Mouse (Mus musculus) forebrain, embryonic 16.5 days (tissue): ENCODE measurements around the gene Kif16b. TPM values are rescaled to one million over a fixed set of nuclear protein-coding genes. Genes with fewer than 3 reads are reported as not detected.
A peak's percentile ranks its signal among the peaks of the same experiment; 100 is the strongest.

Experiments
- ATAC-seq: fragments of 200-750 bp; cut with Nextera tagmentation; 2 replicates; pipeline ENCODE4 v1.8.0; 2017; ENCODE audit warnings: mild to moderate bottlenecking, moderate library complexity
- H3K27ac ChIP-seq: fragments of 300-500 bp; sonication (generic); 2 replicates; pipeline ENCODE4 v1.5.1; 2014; ENCODE audit warnings: low read length, control low read depth
- H3K27me3 ChIP-seq: fragments of 300-500 bp; sonication (generic); replicated peaks from 2 replicates; pipeline ENCODE4 v1.6.1; 2014; ENCODE audit warnings: low read length; ENCODE audit not compliant: control insufficient read depth, insufficient read depth
- H3K36me3 ChIP-seq: fragments of 300-500 bp; sonication (generic); 2 replicates; pipeline ENCODE4 v1.6.1; 2014; ENCODE audit not compliant: control insufficient read depth, insufficient read depth
- H3K4me1 ChIP-seq: fragments of 300-500 bp; sonication (generic); replicated peaks from 2 replicates; pipeline ENCODE4 v1.6.1; 2014; ENCODE audit warnings: low read length; ENCODE audit not compliant: control insufficient read depth, insufficient read depth
- H3K4me2 ChIP-seq: fragments of 300-500 bp; sonication (generic); 2 replicates; pipeline ENCODE4 v1.6.1; 2014; ENCODE audit warnings: mild to moderate bottlenecking, low read length, control low read depth
- H3K4me3 ChIP-seq: fragments of 300-500 bp; sonication (generic); replicated peaks from 2 replicates; pipeline ENCODE4 v1.5.1; 2014; ENCODE audit warnings: mild to moderate bottlenecking, low read length, control low read depth
- H3K9ac ChIP-seq: fragments of 300-500 bp; sonication (generic); replicated peaks from 2 replicates; pipeline ENCODE4 v1.6.1; 2014; ENCODE audit warnings: low read depth, low read length, control low read depth
- H3K9me3 ChIP-seq: fragments of 300-500 bp; sonication (generic); 2 replicates; pipeline ENCODE4 v1.6.1; 2016; ENCODE audit warnings: low read length; ENCODE audit not compliant: control insufficient read depth
- WGBS: fragments of 180-500 bp; shearing (Covaris S2); extraction: QIAGEN DNeasy Blood & Tissue Kit; methylation state at CpG from one replicate; pipeline ENCODE4 v1.1.7; 2014; 5-methylcytosine and 5-hydroxymethylcytosine counted together
- polyA plus RNA-seq: library from polyadenylated mRNA; unstranded; fragments of >200 nt; fragmentation: Nextera tagmentation; extraction: Ambion mirVana; gene quantifications from 2 replicates; pipeline ENCODE4 v1.2.1, GENCODE M21; 2015

Gene Kif16b
- 2.7 and 3.3 TPM in 2 replicates for polyA plus RNA-seq

DNA sequence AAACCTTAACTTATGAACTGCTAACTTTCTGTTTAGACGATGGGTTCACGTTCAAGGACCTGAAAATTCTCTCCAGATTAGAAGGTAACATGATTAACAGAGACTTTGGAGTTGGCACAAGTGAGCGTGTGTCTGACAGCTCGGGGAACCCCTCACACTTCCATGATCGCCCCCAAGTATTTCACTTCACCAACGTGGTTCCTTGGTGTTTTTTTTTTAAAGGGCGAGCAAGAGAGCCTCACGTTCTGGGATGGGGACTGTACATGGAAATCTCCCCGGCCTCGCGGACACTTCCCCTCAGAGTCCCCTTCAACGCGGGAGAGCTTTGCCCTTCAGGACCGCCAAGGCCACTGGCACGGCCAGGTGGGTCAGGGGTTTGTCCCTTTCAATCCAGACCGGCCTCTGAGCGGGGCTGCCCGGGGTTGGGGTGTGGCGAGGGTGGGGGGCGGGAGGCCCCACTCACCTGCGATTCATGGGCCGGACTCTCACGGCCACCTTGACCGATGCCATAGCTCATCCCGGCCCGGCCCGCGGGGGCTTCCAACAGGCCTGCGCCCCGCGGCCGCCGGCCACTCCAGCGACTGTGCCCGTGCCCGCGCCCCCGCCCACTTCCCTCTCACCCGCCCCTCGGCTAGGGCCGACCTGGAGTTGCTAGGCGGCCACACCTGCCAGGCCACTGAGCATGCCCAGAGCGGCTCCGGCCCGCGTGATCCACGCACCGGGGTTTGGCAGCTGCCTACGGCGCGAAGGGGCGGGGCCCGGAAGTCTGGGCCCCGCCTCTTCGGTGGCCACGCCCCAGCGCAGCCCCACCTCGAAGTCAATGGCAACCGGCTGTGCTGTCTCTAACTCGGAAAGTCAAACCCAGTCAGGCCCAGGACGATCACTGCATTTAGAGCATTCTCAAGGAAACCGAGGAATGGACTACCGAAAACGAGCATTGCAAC lies at the start of gene Kif16b:
Gene Kif16b, minus strand, starts transcription at position 670 of the 944 bp plus-strand sequence.
- Histone ChIP-seq H3K4me3 (peak within 1 kb of the TSS; percentile 77), H3K4me2 (peak within 1 kb of the TSS; percentile 88), H3K4me1 (peaks cover 18% of the 10 kb centered on the region), H3K27ac (peak within 1 kb of the TSS; percentile 10; the same call in 1 of the 2 replicates), H3K9me3 (no peaks in the 10 kb centered on the region), H3K9ac (peak within 1 kb of the TSS; percentile 82), H3K27me3 (no peaks in the 10 kb centered on the region), H3K36me3 (no peaks in the 10 kb centered on the region)
- WGBS = 1% methylated on average over 63 of the region's 64 CpGs
- peak; percentile 84 for ATAC-seq

DNA sequence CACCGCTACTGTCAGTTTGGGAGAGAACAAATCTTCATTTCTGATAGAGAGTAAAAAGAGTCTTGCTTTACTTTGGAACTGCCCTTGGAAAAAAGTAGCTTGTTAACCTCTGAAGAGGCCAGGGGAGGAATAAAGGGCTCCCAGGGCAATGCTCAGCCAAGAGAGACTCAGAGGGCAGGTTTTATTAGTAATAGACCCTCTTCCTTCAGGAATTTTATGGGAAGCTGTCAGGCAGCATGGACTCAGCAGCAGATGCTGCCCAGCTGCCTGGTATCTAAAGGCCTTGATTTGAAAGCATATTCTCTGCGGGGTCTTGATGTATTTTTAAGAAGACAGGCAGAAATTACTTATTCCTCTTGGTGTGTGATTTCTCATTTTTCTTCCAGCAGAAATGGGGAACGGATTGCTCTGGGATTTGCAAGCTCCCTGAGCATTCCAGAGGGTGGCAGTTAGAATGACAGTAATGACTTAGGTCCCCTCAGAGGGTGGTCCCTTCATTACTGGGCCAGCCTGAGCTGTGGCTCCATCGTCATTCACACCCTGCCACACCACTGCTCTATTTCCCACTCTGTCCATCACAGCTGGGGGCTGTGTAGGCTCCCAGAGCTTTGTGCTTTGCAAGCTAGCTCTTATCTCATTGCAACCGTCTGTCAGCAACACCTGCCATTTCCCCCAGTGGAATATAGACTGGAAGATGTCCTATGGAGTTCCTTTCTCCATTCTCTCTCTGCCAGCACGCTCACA lies 39.7 kb upstream of the Kif16b start:
- Histone ChIP-seq H3K4me1 (no peaks in the 10 kb centered on the region), H3K4me2 (no peak overlapping the region), H3K9ac (no peak overlapping the region), H3K27ac (no peak overlapping the region), H3K36me3 (no peaks in the 10 kb centered on the region), H3K9me3 (no peaks in the 10 kb centered on the region), H3K4me3 (no peak overlapping the region), H3K27me3 (no peaks in the 10 kb centered on the region)
- 60% methylated on average over 6 of the region's 6 CpGs for WGBS
- no peak for ATAC-seq

DNA sequence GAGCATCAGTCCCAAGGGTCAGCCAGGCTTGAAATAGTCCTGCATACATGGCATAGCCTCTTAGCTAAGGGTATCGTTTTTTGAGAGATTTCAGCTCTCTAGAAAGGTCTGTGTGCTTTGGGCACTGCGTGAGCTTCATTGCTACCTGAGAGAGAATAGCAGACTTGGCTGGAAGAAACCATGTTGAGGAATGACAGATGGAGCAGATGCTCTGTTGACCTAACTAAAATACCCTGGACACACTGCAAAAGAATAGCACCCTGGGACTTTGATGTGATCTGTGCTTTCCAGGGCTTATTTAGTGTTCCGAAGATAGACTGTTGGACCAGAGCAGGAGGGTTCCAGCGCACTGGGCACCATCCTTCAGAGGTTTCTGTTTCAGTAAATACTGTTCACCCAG lies 29.1 kb upstream of the Kif16b start:
- ATAC-seq = no peak
- Histone ChIP-seq H3K27me3 (no peaks in the 10 kb centered on the region), H3K27ac (no peak overlapping the region), H3K36me3 (no peaks in the 10 kb centered on the region), H3K4me2 (no peak overlapping the region), H3K4me3 (no peak overlapping the region), H3K9ac (no peak overlapping the region), H3K4me1 (no peaks in the 10 kb centered on the region; the same call in 1 of the 2 replicates), H3K9me3 (no peaks in the 10 kb centered on the region)
- WGBS = 74% methylated on average over 4 of the region's 4 CpGs

DNA sequence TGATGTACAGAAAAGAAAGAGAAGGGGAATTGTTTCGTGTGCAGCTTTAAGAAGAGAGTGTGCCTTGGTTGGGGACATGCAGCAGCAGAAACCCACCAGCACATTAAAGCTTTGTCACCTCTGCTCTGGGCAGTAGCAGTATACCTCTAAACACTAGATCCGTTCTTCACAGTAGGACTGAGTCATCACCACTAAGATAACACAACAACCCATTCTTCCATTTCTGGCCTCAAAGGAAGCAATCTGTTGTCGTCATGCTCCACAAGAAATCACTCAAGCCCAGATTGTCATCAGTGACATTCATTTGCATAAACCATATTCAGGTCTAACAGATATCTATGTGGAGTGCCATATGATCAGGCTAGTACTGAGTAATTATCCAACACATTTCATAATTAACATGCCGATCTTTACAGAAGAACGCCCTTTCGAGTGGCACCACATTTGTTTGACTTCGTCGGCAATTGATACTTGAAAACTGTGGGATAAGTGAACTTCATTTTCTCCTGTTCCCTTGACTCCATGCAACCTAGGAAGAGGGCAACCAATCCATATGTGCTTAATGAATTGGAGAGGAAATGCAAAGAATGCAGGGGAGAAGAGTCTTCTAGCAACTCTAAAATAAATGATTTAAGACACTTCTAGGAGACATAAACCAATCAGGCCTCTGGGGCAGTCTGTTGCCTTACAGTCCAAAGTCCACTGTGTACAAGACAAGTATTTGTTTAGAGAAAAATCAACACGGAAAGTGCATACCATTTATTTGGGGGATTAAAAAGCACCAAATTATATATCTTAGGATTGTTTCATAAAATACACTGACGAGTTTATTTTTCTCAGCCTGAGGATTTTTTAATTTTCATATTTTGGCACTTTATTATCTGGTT lies 28.1 kb upstream of the Kif16b start:
- Histone ChIP-seq H3K4me2 (no peak overlapping the region), H3K4me1 (no peaks in the 10 kb centered on the region; the same call in 1 of the 2 replicates), H3K36me3 (no peaks in the 10 kb centered on the region), H3K27ac (0 out of 2 replicates have a peak overlapping the region, but pooled peaks have one; percentile 15), H3K27me3 (no peaks in the 10 kb centered on the region), H3K9me3 (no peaks in the 10 kb centered on the region), H3K4me3 (no peak overlapping the region), H3K9ac (no peak overlapping the region)
- 61% methylated on average over 10 of the region's 10 CpGs for WGBS
- peak; percentile 65; the same call in 1 of the 2 replicates for ATAC-seq

DNA sequence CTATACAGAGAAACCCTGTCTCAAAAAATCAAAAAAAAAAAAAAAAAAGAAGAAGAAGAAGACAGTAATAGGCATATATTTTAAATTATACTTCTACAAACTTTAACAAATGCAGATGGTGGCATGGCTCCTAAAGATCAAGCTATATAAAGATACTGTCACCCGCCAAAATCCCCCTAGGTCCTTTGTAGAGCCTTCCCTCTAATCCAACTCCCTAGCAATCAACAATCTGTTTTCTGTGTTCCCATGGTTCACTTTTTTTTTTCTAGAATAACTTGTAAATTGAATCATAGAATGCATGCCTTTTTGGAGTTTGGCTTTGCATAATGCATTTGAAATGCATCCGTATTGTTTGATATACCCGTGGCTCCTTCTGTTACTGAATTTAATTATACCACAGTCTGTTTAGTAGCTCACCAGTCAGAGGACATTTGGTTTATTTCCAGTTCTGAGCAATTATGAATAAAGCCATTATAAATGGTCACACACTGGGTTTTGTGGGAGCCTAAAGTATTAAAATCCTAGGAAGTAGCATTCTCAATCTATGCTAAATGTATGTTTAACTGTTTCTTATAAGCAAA lies 9.6 kb upstream of the Kif16b start:
- Histone ChIP-seq H3K27ac (peak overlapping the region; percentile 2; the same call in 1 of the 2 replicates), H3K4me2 (no peak overlapping the region), H3K27me3 (no peaks in the 10 kb centered on the region), H3K36me3 (no peaks in the 10 kb centered on the region), H3K9ac (no peak overlapping the region), H3K4me1 (no peaks in the 10 kb centered on the region), H3K9me3 (no peaks in the 10 kb centered on the region), H3K4me3 (no peak overlapping the region)
- ATAC-seq = peak; percentile 79
- 55% methylated on average over 3 of the region's 3 CpGs for WGBS

DNA sequence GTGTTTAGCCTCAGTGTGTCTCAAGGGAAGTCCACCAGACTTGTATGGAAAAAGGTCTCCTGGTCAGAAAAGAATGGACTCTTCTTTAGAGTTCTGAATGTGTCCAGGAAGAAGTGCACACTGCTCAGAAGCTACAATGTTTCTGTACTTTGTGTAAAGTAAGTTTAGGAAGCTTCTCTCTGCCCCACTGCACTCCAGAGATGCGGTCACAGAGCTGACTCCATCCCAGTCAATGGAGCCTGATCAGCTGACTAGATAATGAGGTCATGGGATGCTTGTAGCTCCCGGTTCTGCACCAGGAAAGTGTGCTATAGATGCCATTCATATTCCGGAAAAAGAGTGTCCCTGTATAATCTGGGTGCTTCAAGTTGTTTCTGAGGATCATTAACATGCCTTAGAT lies 7.9 kb upstream of the Kif16b start:
- H3K4me2 ChIP-seq = no peak overlapping the region
- WGBS = 76% methylated on average over 3 of the region's 3 CpGs
- ATAC-seq = no peak
- H3K36me3 ChIP-seq = no peaks in the 10 kb centered on the region
- no peak overlapping the region for H3K9ac ChIP-seq
- H3K4me3 ChIP-seq = no peak overlapping the region
- H3K27ac ChIP-seq = no peak overlapping the region
- H3K4me1 ChIP-seq = no peaks in the 10 kb centered on the region
- H3K27me3 ChIP-seq = no peaks in the 10 kb centered on the region
- no peaks in the 10 kb centered on the region for H3K9me3 ChIP-seq

DNA sequence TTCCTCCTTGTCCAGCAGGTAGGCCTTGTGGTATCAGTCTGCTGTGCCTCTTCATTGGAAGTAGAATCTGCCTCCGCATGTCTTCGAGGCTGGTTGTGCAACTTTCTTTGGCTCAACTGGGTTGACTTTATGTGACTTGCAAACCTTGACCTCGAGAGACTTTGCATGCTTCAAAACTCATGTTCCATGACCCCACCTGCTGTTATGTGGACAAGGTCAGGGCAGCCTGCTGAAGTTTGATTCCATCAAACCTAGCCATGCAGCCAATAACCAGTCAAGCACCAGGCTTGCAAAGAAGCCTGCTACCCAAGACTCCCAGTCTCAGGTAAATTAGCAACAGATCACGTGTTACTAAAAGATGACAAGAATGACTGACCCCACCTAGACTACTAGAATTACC lies 5.7 kb upstream of the Kif16b start:
- WGBS = 91% methylated on average over 4 of the region's 4 CpGs
- Histone ChIP-seq H3K4me1 (peaks cover 8% of the 10 kb centered on the region), H3K36me3 (no peaks in the 10 kb centered on the region), H3K27ac (no peak overlapping the region), H3K4me2 (no peak overlapping the region), H3K9me3 (no peaks in the 10 kb centered on the region), H3K9ac (no peak overlapping the region), H3K27me3 (no peaks in the 10 kb centered on the region), H3K4me3 (no peak overlapping the region)
- no peak for ATAC-seq

DNA sequence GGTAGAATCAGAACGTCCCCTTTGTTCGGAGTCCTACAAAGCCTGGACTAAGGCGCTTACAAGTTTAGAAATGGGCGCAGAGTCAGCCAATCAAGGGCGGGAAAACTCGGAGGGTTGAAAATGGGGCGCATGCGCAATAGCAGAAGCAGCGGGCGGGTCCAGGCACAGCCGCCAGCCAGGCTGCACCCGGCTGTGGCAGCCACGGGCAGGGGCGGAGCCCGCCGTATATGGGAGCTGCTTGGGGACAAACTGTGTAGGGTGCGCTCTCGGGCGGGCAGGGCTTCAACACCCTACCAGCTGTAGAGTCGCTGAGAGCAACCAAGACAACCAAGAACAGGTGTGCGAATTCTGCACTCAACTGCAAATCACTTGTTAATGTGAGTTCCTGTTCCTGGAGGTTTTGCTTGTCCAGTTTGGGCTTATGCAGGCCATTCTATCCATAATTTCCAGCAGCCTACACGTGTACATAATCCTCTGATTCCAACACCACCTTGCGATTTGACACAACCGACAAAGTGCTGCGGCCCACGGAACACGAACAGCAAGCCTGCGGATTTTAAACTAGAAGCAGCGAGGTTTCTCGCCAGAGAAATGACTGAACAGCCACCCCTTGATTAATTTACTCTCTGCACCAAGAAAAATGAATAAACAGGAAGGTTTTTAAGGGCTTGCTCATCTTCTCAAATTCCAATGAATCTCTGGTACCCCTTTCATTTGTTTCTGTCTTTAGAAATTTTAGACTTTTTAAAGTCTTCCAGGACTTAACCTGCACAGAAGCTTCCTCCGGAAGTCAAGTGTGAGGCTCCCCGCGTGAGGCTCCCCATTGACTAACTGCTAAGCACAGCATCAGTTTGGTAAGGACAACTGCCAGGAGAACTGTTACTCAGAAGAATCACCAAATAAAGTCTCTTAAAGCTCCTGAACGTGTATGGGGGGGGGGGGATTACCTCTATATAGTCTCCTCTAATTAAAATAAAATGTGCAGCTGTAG lies 1.9 kb upstream of the Kif16b start:
- 8% methylated on average over 34 of the region's 34 CpGs for WGBS
- no peaks in the 10 kb centered on the region for H3K27me3 ChIP-seq
- peak overlapping the region; percentile 88 for H3K4me2 ChIP-seq
- peak overlapping the region; percentile 59 for H3K9ac ChIP-seq
- H3K9me3 ChIP-seq = no peaks in the 10 kb centered on the region
- peak; percentile 98 for ATAC-seq
- peak overlapping the region; percentile 54 for H3K4me3 ChIP-seq
- H3K27ac ChIP-seq = peak overlapping the region; percentile 37; the same call in 1 of the 2 replicates
- no peaks in the 10 kb centered on the region for H3K36me3 ChIP-seq
- H3K4me1 ChIP-seq = peaks cover 18% of the 10 kb centered on the region
